Mouse (Mus musculus) lung, postnatal 36 days (tissue): ENCODE data around the gene Gm5089.

Experiments
- DNase-seq: peaks from one replicate; pipeline ENCODE4 v3.0.0; 2022; ENCODE audit warnings: mixed read lengths

Gm5089 gene

DNA sequence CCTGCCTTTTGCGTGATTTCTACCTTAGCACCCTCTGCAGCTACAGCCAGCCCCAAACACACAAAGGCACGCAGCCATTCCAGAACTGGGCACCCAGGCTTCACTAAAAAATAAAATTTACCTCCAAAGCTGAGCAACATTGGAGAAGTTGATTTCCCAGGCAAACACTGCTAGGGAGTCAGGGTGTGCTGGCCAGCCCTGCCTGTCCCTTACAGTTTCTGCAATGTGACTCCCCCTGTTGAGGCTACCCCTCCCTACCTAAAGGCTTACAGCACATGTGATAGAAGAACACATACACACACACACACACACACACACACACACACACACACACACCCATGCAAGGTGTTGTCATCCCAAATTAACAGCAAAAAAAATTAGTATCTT is 37.4 kb downstream of the Gm5089 start:
- DNase-seq, result no peak

GRCm38 (mm10) chr14:122412841-122413541 is 37.9 kb downstream of the Gm5089 start:
- DNase-seq, result no peak

GRCm38 (mm10) chr14:122406541-122407219 is 44.2 kb downstream of the Gm5089 start:
- DNase-seq, result no peak

- no peak for DNase-seq
These were observed 44.9 kb downstream of the Gm5089 start for GRCm38 (mm10) chr14:122405897-122406540.

GRCm38 (mm10) chr14:122405236-122405635 is 45.7 kb downstream of the Gm5089 start:
- DNase-seq, result no peak

- no peak for DNase-seq
These were observed 46.2 kb downstream of the Gm5089 start for GRCm38 (mm10) chr14:122404596-122405154.

DNA sequence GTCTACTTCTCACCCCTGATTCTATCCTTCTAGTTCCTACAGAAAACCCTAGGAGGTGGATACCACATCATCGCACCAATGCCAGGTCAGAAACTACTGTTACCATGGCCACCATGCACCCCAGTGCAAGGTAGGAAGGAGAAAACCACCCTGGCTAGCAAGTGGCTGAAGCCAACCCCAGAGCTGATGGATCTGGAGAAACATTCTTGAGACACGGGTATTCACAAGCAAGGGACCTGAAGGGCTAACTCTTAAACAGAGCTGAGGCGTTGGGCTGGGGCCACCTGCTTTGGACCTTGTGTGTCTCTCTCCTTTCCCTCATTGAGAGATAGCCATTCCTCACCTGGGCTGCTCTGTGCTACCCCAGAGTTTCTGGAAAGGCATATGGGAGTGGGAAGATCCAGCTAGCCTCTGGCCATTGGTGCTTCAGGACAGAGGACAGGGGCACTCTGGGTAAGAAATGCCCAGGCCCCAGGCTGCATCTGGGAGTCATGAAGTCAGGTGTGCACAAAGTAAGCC is 47.4 kb downstream of the Gm5089 start:
- no peak for DNase-seq

DNA sequence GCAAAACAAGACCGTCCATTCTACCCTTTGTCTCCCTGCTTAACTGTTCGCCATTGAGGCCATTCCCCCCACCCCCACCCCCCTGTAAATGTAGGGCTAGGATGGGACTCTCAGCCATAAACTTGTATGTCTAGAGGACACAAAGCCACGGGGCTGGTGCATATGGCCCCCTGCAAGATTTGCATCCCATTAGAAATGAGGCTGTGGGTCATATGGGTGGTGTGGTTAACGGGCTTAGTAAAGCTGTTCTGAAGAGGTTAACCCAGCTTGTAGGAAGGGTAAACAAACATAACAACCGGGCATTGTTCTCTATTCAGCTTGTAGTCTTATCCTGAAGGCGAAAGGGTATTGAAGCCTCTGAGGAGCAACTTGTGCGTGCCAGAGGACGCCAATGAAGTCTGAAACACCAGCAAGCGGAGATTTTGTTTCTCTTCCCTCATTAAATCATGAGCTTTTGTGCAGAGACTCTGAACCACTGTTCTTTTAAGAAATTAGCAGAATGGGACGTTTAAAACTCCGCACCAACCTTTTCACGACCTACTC is 48.1 kb downstream of the Gm5089 start:
- no peak for DNase-seq

GRCm38 (mm10) chr14:122401886-122402285 is 49.0 kb downstream of the Gm5089 start:
- DNase-seq, result no peak

- no peak for DNase-seq
These were observed 51.0 kb downstream of the Gm5089 start for GRCm38 (mm10) chr14:122399906-122400305.

- DNase-seq, result no peak
These were observed 52.2 kb downstream of the Gm5089 start for GRCm38 (mm10) chr14:122398676-122399075.

GRCm38 (mm10) chr14:122393119-122393518 is 57.8 kb downstream of the Gm5089 start:
- DNase-seq, result no peak

DNA sequence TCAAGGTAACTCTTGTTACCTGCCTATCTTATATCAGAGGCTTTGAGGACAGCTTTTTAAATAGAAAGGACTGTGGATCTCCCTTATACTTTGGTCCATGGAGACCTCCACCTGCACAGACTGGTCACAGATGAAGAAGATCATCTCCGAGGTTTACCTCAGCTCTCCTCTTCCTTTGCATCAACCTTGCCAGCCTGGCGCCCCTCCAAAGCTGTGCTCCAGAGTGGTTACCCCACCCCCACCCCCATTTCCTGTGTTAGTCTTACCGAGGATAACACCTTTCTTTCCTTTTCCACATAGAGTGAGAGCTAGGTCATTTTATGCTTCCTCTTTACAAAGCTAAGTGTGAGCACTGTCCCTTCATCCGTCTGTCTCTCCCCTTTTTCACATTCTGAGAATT is 60.0 kb downstream of the Gm5089 start:
- DNase-seq, result no peak

GRCm38 (mm10) chr14:122389684-122390370 is 61.1 kb downstream of the Gm5089 start:
- DNase-seq, result no peak

GRCm38 (mm10) chr14:122388431-122389031 is 62.4 kb downstream of the Gm5089 start:
- no peak for DNase-seq

GRCm38 (mm10) chr14:122387781-122388180 is 63.1 kb downstream of the Gm5089 start:
- DNase-seq, result no peak

DNA sequence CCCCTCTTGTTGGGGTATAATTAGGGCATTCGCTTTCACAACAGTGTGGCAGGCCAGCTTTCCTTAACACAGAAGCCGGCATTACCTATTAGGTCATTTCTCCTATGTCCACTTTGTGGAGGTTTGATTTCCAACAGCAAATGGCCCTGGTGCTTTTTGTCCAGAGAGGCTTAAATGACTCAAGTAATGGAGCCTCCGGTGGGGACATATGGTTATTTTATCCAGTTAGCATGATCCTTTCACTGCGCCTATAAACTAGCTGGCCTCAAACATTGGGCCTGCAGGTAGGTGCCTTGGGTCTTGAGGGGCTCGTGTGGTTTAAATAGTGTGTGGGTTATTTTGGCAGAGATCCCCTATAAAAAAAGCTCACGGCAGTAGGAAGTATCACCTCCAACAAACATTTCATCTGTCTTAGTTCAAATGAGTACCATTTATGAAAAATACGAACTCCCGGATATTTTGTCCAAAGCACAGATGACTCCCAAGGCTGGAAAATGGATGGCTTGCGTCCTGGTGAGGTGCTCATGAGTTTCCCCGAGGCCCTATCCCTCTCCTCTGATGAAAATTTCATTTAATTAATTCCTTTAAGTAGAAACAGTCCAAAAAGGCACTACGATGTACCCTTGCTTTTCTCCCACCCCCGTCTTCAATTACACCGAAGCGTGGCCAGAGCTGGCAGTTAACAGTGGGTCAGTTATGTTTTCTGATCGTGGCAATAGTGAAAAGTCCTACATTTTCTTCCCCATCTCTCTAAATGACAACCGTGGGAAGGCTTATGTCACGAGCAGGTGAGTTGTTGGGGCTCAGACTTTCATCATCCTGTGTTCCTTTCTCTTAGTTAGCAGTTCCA is 64.4 kb downstream of the Gm5089 start:
- no peak for DNase-seq

DNA sequence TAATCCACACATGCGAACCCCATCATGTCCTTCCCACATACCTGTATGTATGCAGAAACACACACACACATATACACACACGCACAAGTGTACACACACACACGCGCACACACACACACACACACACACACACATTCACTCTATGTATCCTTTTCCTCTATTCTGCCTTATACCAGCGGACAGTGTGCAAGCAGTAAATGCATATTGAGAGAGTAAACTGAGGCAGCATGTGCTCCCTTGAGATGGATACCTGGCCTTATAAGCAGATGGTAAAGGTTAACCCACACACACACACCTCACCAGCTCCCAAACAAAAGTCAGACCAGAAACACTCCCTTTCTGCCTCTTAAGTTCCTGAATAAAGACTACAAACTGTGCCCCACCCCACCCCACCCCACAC is 65.2 kb downstream of the Gm5089 start:
- no peak for DNase-seq

DNA sequence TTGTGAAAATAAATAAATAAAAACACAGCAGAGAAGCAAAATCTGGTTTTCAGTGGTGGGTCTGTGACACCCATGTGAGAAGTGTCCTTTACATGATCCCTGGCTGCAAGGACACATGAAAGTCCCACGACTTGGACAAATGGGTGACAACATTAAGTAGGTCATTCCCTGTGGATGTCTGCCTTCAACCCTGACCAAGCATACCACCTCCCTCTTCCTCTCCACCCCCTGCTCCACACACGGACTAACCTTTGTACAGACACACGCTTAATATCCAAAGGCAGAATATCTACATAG is 65.7 kb downstream of the Gm5089 start:
- DNase-seq, result no peak
